In the genomic region with DNA sequence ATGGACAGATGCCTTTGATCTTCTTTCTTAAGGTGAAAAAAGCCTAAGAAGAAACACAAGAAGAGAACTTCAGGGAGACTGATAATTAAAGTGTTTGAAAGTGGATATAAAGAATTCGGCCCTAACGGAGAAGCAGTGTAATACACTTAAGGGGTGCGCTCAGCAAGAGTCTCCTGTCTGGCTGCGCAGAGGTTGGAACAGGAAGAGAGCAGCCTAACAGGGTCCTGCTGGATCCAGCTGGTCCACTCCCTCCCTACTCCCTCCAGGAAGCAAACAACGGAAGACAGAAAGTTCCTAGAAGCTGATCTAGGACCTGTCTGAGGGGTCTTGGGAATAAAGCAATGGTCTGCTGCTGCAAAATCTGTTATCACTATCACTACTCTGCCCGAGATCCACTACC, we compare ENCODE assay signal across 13 mouse cellular contexts.
"Had no signal": no experiment of that assay in that cellular context is flagged by ENCODE, and none has a peak within 500 bp of the region (broad histone marks: within the 10 kb centered on the region; RNA-seq: fewer than 3 reads in every experiment).

No protein-coding gene starts in this region.

- ATAC-seq: liver, postnatal 0 days; midbrain, embryonic 15.5 days had no signal

- DNase-seq: kidney, postnatal 25 days; liver; liver, embryonic 13.5 days; liver, postnatal 0 days; thymus, postnatal 36 days had no signal

- H3K27me3 ChIP-seq: kidney, embryonic 15.5 days; limb, embryonic 12.5 days; liver, embryonic 13.5 days; megakaryocyte, embryonic 14.5 days; midbrain, embryonic 15.5 days; neural tube, embryonic 12.5 days had no signal

- H3K36me3 ChIP-seq: kidney, embryonic 15.5 days; limb, embryonic 12.5 days; liver, embryonic 13.5 days; midbrain, embryonic 15.5 days; neural tube, embryonic 12.5 days had no signal

- H3K9ac ChIP-seq: kidney, embryonic 15.5 days; limb, embryonic 12.5 days; liver, embryonic 13.5 days; liver, postnatal 0 days; midbrain, embryonic 15.5 days; neural tube, embryonic 12.5 days had no signal

- H3K4me3 ChIP-seq: kidney, embryonic 15.5 days; limb, embryonic 12.5 days; liver, embryonic 13.5 days; megakaryocyte, embryonic 14.5 days; midbrain, embryonic 15.5 days; neural tube, embryonic 12.5 days had no signal

- H3K4me2 ChIP-seq: kidney, embryonic 15.5 days; limb, embryonic 12.5 days; liver, embryonic 13.5 days; midbrain, embryonic 11.5 days; midbrain, embryonic 15.5 days; neural tube, embryonic 12.5 days had no signal

- H3K9me3 ChIP-seq: kidney, embryonic 15.5 days; limb, embryonic 12.5 days; liver, embryonic 13.5 days; megakaryocyte, embryonic 14.5 days; midbrain, embryonic 15.5 days; neural tube, embryonic 12.5 days had no signal

- H3K4me1 ChIP-seq: kidney, embryonic 15.5 days; limb, embryonic 12.5 days; liver, embryonic 13.5 days; megakaryocyte, embryonic 14.5 days; midbrain, embryonic 15.5 days; neural tube, embryonic 12.5 days had no signal

- H3K27ac ChIP-seq: kidney, embryonic 15.5 days; limb, embryonic 12.5 days; liver, embryonic 13.5 days; macrophage; midbrain, embryonic 15.5 days; neural tube, embryonic 12.5 days; stomach, postnatal 0 days had no signal
